Comparison of ENCODE assay signal across 9 mouse cellular contexts in genomic region chr1:74249331-74249980, GRCm38 (mm10). TPM values are rescaled to one million over a fixed set of nuclear protein-coding genes. Genes with fewer than 3 reads are reported as not detected.
DNase-seq lines count a peak whose midpoint lies in the region; ATAC-seq lines count a peak whose summit lies in the region.
"Had no signal": no experiment of that assay in that cellular context is flagged by ENCODE, and none has a peak within 500 bp of the region (broad histone marks: within the 10 kb centered on the region; RNA-seq: fewer than 3 reads in every experiment).

No protein-coding gene starts in this region.

- peak; percentile 15 for DNase-seq in ovary, adult 18-20 months (ENCODE audit: low spot score)
- no peak for DNase-seq in ovary, postnatal 36 days (ENCODE audit: low spot score)
- DNase-seq in kidney, postnatal 36 days: peak; percentile 54 to 88
- no peak for DNase-seq in adrenal gland, postnatal 25 days
- no peak for DNase-seq in layer of hippocampus, postnatal 14 days (ENCODE audit: low spot score in 2 of 2)
- DNase-seq in retina, postnatal 1 day: no peak

- H3K27ac ChIP-seq in heart, embryonic 12.5 days (ENCODE audit: poor library complexity, severe bottlenecking): peak overlapping the region; percentile 89
- peak overlapping the region; percentile 90 for H3K27ac ChIP-seq in stomach, embryonic 15.5 days
- H3K27ac ChIP-seq: embryonic facial prominence, embryonic 12.5 days had no signal

- H3K9me3 ChIP-seq in heart, embryonic 12.5 days (replicated peaks): no peaks in the 10 kb centered on the region
- H3K9me3 ChIP-seq in stomach, embryonic 15.5 days: no peaks in the 10 kb centered on the region
- H3K9me3 ChIP-seq: embryonic facial prominence, embryonic 12.5 days had no signal

- ATAC-seq in heart, embryonic 12.5 days (ENCODE audit: insufficient number of reproducible peaks, low FRiP score): no peak
- ATAC-seq in stomach, embryonic 15.5 days (ENCODE audit: insufficient read depth, low FRiP score, low read depth): peak; percentile 83

- H3K36me3 ChIP-seq in heart, embryonic 12.5 days: peaks cover 54% of the 10 kb centered on the region
- peaks cover 29% of the 10 kb centered on the region for H3K36me3 ChIP-seq in stomach, embryonic 15.5 days

- peaks cover 38% of the 10 kb centered on the region for H3K4me1 ChIP-seq in heart, embryonic 12.5 days (replicated peaks)
- peaks cover 9% of the 10 kb centered on the region; the same call in 1 of the 2 replicates for H3K4me1 ChIP-seq in stomach, embryonic 15.5 days
- H3K4me1 ChIP-seq: embryonic facial prominence, embryonic 12.5 days had no signal

- H3K4me2 ChIP-seq in heart, embryonic 12.5 days: no peak overlapping the region
- no peak overlapping the region; the same call in 1 of the 2 replicates for H3K4me2 ChIP-seq in stomach, embryonic 15.5 days
- H3K4me2 ChIP-seq: embryonic facial prominence, embryonic 12.5 days had no signal

- no peaks in the 10 kb centered on the region for H3K27me3 ChIP-seq in heart, embryonic 12.5 days (replicated peaks)
- H3K27me3 ChIP-seq in stomach, embryonic 15.5 days (replicated peaks): no peaks in the 10 kb centered on the region
- H3K27me3 ChIP-seq: embryonic facial prominence, embryonic 12.5 days had no signal

- H3K4me3 ChIP-seq in heart, embryonic 12.5 days: no peak overlapping the region
- H3K4me3 ChIP-seq in stomach, embryonic 15.5 days (replicated peaks): no peak overlapping the region
- H3K4me3 ChIP-seq: embryonic facial prominence, embryonic 12.5 days had no signal

- H3K9ac ChIP-seq in heart, embryonic 12.5 days: peak overlapping the region; percentile 42; the same call in 1 of the 2 replicates
- H3K9ac ChIP-seq in stomach, embryonic 15.5 days: no peak overlapping the region
- H3K9ac ChIP-seq: embryonic facial prominence, embryonic 12.5 days had no signal

- 66% methylated on average over 5 of the region's 5 CpGs for WGBS in heart, embryonic 12.5 days
- WGBS in stomach, embryonic 15.5 days: 59% methylated on average over 5 of the region's 5 CpGs

RNA-seq across cellular contexts. Expression of gene Arpc2, which starts 13.6 kb away (rescaled TPM):
- polyA plus RNA-seq in heart, embryonic 12.5 days (2016; fragmentation: Nextera tagmentation; extraction: Ambion mirVana): 478 and 484 TPM in 2 replicates
- 493 and 505 TPM in 2 replicates for polyA plus RNA-seq in stomach, embryonic 15.5 days (2015; fragmentation: Nextera tagmentation; extraction: Ambion mirVana)
- total RNA-seq in adrenal gland, postnatal 25 days (2021): 170 and 172 TPM in 2 replicates
- 100 to 1,000 TPM; 344 to 348 TPM for total RNA-seq in layer of hippocampus, postnatal 14 days (2021)

RNA-seq across cellular contexts. Expression of gene Gpbar1, which starts 28.9 kb away (rescaled TPM):
- polyA plus RNA-seq in heart, embryonic 12.5 days (2016; fragmentation: Nextera tagmentation; extraction: Ambion mirVana): 0.37 and 0.41 TPM in 2 replicates
- 1.1 and 1.3 TPM in 2 replicates for polyA plus RNA-seq in stomach, embryonic 15.5 days (2015; fragmentation: Nextera tagmentation; extraction: Ambion mirVana)
- total RNA-seq in adrenal gland, postnatal 25 days (2021): not detected in 2 replicates
- total RNA-seq in layer of hippocampus, postnatal 14 days (2021): not detected
- polyA plus RNA-seq: embryonic facial prominence, embryonic 12.5 days had no signal

RNA-seq across cellular contexts. Expression of gene Aamp, which starts 35.1 kb away (rescaled TPM):
- polyA plus RNA-seq in heart, embryonic 12.5 days (2016; fragmentation: Nextera tagmentation; extraction: Ambion mirVana): 169 and 171 TPM in 2 replicates
- 229 and 235 TPM in 2 replicates for polyA plus RNA-seq in stomach, embryonic 15.5 days (2015; fragmentation: Nextera tagmentation; extraction: Ambion mirVana)
- 157 and 183 TPM in 2 replicates for total RNA-seq in adrenal gland, postnatal 25 days (2021)
- total RNA-seq in layer of hippocampus, postnatal 14 days (2021): 100 to 1,000 TPM; 143 to 145 TPM

RNA-seq across cellular contexts. Expression of gene Pnkd, which starts 35.3 kb away (rescaled TPM):
- 215 and 216 TPM in 2 replicates for polyA plus RNA-seq in heart, embryonic 12.5 days (2016; fragmentation: Nextera tagmentation; extraction: Ambion mirVana)
- 117 and 124 TPM in 2 replicates for polyA plus RNA-seq in stomach, embryonic 15.5 days (2015; fragmentation: Nextera tagmentation; extraction: Ambion mirVana)
- 65.2 and 75.9 TPM in 2 replicates for total RNA-seq in adrenal gland, postnatal 25 days (2021)
- total RNA-seq in layer of hippocampus, postnatal 14 days (2021): 100 to 1,000 TPM; 143 to 157 TPM

RNA-seq across cellular contexts. Expression of gene Cxcr1, which starts 55.0 kb away (rescaled TPM):
- polyA plus RNA-seq in heart, embryonic 12.5 days (2016; fragmentation: Nextera tagmentation; extraction: Ambion mirVana): not detected in 2 replicates
- polyA plus RNA-seq in stomach, embryonic 15.5 days (2015; fragmentation: Nextera tagmentation; extraction: Ambion mirVana): not detected in 2 replicates
- total RNA-seq in adrenal gland, postnatal 25 days (2021): not detected in 2 replicates
- not detected for total RNA-seq in layer of hippocampus, postnatal 14 days (2021)
- polyA plus RNA-seq: embryonic facial prominence, embryonic 12.5 days had no signal

Comparison
In these comparisons a context has a peak if more than half of its experiments do, and no peak if none do; other contexts are left out.
1. DNase-seq: peak in ovary, adult 18-20 months (single experiment) and kidney, postnatal 36 days (2 of 2); none in ovary, postnatal 36 days (single experiment), adrenal gland, postnatal 25 days (single experiment), layer of hippocampus, postnatal 14 days (0 of 2) and retina, postnatal 1 day (single experiment).